Mouse (Mus musculus) limb, embryonic 11.5 days (tissue): ENCODE results near the gene Epha4. TPM values are rescaled to one million over a fixed set of nuclear protein-coding genes. Genes with fewer than 3 reads are reported as not detected.

ENCODE experiments used
- ATAC-seq: fragments of 200-750 bp; cut with Nextera tagmentation; 2 replicates; pipeline ENCODE4 v1.8.0; 2017; ENCODE audit warnings: low read depth; ENCODE audit not compliant: insufficient number of reproducible peaks, low FRiP score, low TSS enrichment
- DNase-seq: peaks from one replicate; pipeline ENCODE4 v3.0.0-alpha.2; 2015; ENCODE audit warnings: low spot score
- H3K27ac ChIP-seq: fragments of 300-500 bp; sonication (generic); replicated peaks from 2 replicates; pipeline ENCODE4 v1.5.1; 2014; ENCODE audit warnings: low read depth, mild to moderate bottlenecking, low read length
- H3K27me3 ChIP-seq: fragments of 300-500 bp; sonication (generic); 2 replicates; pipeline ENCODE4 v1.6.1; 2014; ENCODE audit warnings: mild to moderate bottlenecking, low read length, mixed read lengths; ENCODE audit not compliant: control insufficient read depth, insufficient read depth
- H3K36me3 ChIP-seq: fragments of 300-500 bp; sonication (generic); 2 replicates; pipeline ENCODE4 v1.6.1; 2014; ENCODE audit warnings: mild to moderate bottlenecking, low read length, moderate library complexity, mixed read lengths; ENCODE audit not compliant: control insufficient read depth, insufficient read depth
- H3K4me1 ChIP-seq: fragments of 300-500 bp; sonication (generic); 2 replicates; pipeline ENCODE4 v1.6.1; 2014; ENCODE audit warnings: low read length, mixed read lengths; ENCODE audit not compliant: control insufficient read depth, insufficient read depth
- H3K4me2 ChIP-seq: fragments of 300-500 bp; sonication (generic); 2 replicates; pipeline ENCODE4 v1.6.1; 2014; ENCODE audit warnings: low read depth, mild to moderate bottlenecking, moderate library complexity; ENCODE audit not compliant: severe bottlenecking
- H3K4me3 ChIP-seq: fragments of 300-500 bp; sonication (generic); 2 replicates; pipeline ENCODE4 v1.5.1; 2014; ENCODE audit warnings: low read depth, low read length
- H3K9ac ChIP-seq: fragments of 300-500 bp; sonication (generic); 2 replicates; pipeline ENCODE4 v1.6.1; 2014; ENCODE audit warnings: mild to moderate bottlenecking, low read length
- H3K9me3 ChIP-seq: fragments of 300-500 bp; sonication (generic); 2 replicates; pipeline ENCODE4 v1.6.1; 2016; ENCODE audit warnings: low read length; ENCODE audit not compliant: control insufficient read depth
- WGBS: fragments of 180-500 bp; shearing (Covaris S2); extraction: QIAGEN DNeasy Blood & Tissue Kit; methylation state at CpG from one replicate; pipeline ENCODE4 v1.1.7; 2014; 5-methylcytosine and 5-hydroxymethylcytosine counted together
- polyA plus RNA-seq: library from polyadenylated mRNA; unstranded; fragments of >200 nt; fragmentation: Nextera tagmentation; extraction: Ambion mirVana; gene quantifications from 2 replicates; pipeline ENCODE4 v1.2.1, GENCODE M21; 2014

The Epha4 gene
- polyA plus RNA-seq, 1 experiment from 2014 or later: 41.9 TPM

- no peaks in the 10 kb centered on the region for H3K9me3 ChIP-seq
- H3K27ac ChIP-seq: no peak overlapping the region
- no peak overlapping the region for H3K9ac ChIP-seq
- DNase-seq (no peak), ATAC-seq (no peak)
- H3K36me3 ChIP-seq: no peaks in the 10 kb centered on the region
- 8% methylated on average over 7 of the region's 7 CpGs for WGBS
- H3K27me3 ChIP-seq: no peaks in the 10 kb centered on the region
- no peak overlapping the region for H3K4me2 ChIP-seq
- no peak overlapping the region for H3K4me3 ChIP-seq
- H3K4me1 ChIP-seq: peaks cover 16% of the 10 kb centered on the region
These were observed 19.1 kb downstream of the Epha4 start for GRCm38 (mm10) chr1:77495790-77496158.

- Histone ChIP-seq H3K9me3 (no peaks in the 10 kb centered on the region), H3K27me3 (no peaks in the 10 kb centered on the region), H3K27ac (no peak overlapping the region), H3K9ac (no peak overlapping the region), H3K4me1 (peaks cover 16% of the 10 kb centered on the region), H3K4me3 (no peak overlapping the region), H3K4me2 (no peak overlapping the region), H3K36me3 (no peaks in the 10 kb centered on the region)
- DNase-seq (no peak), ATAC-seq (no peak)
- WGBS: 27% methylated on average over 10 of the region's 10 CpGs
These were observed 19.7 kb downstream of the Epha4 start for GRCm38 (mm10) chr1:77495030-77495789.

- no peak overlapping the region for H3K4me2 ChIP-seq
- no peaks in the 10 kb centered on the region for H3K36me3 ChIP-seq
- peaks cover 16% of the 10 kb centered on the region for H3K4me1 ChIP-seq
- no peak overlapping the region for H3K4me3 ChIP-seq
- no peak overlapping the region for H3K27ac ChIP-seq
- no peaks in the 10 kb centered on the region for H3K9me3 ChIP-seq
- 44% methylated on average over 10 of the region's 10 CpGs for WGBS
- DNase-seq: no peak
- no peak for ATAC-seq
- H3K27me3 ChIP-seq: no peaks in the 10 kb centered on the region
- H3K9ac ChIP-seq: no peak overlapping the region
These were observed 20.9 kb downstream of the Epha4 start for GRCm38 (mm10) chr1:77493841-77494635.

- WGBS: 93% methylated on average over 6 of the region's 6 CpGs
- H3K36me3 ChIP-seq: no peaks in the 10 kb centered on the region
These were observed 24.7 kb downstream of the Epha4 start for GRCm38 (mm10) chr1:77490166-77490565.

GRCm38 (mm10) chr1:77489387-77489786, 25.5 kb downstream of the Epha4 start:
- Histone ChIP-seq H3K4me1 (no peaks in the 10 kb centered on the region), H3K4me3 (no peak overlapping the region), H3K4me2 (no peak overlapping the region), H3K27ac (no peak overlapping the region), H3K36me3 (no peaks in the 10 kb centered on the region), H3K27me3 (no peaks in the 10 kb centered on the region), H3K9ac (no peak overlapping the region), H3K9me3 (no peaks in the 10 kb centered on the region)
- WGBS: 93% methylated on average over 7 of the region's 7 CpGs
- no peak for ATAC-seq
- no peak for DNase-seq

More at GRCm38 (mm10) chr1:77490166-77490565, 24.7 kb downstream of the Epha4 start:
- no peak overlapping the region for H3K9ac ChIP-seq
- no peaks in the 10 kb centered on the region; the same call in 1 of the 2 replicates for H3K4me1 ChIP-seq
- no peaks in the 10 kb centered on the region for H3K9me3 ChIP-seq
- DNase-seq: no peak
- no peaks in the 10 kb centered on the region for H3K27me3 ChIP-seq
- no peak overlapping the region for H3K4me2 ChIP-seq
- H3K27ac ChIP-seq: no peak overlapping the region
- no peak overlapping the region for H3K4me3 ChIP-seq
- no peak for ATAC-seq

GRCm38 (mm10) chr1:77487856-77488462, 26.9 kb downstream of the Epha4 start:
- ATAC-seq: no peak
- Histone ChIP-seq H3K36me3 (no peaks in the 10 kb centered on the region), H3K9me3 (no peaks in the 10 kb centered on the region), H3K27me3 (no peaks in the 10 kb centered on the region), H3K4me3 (no peak overlapping the region), H3K27ac (no peak overlapping the region), H3K9ac (no peak overlapping the region), H3K4me2 (no peak overlapping the region), H3K4me1 (no peaks in the 10 kb centered on the region)
- WGBS: 90% methylated on average over 13 of the region's 13 CpGs
- no peak for DNase-seq

GRCm38 (mm10) chr1:77484766-77485596, 29.9 kb downstream of the Epha4 start:
- no peak overlapping the region for H3K4me3 ChIP-seq
- 89% methylated on average over 6 of the region's 6 CpGs for WGBS
- no peaks in the 10 kb centered on the region for H3K27me3 ChIP-seq
- no peak overlapping the region for H3K27ac ChIP-seq
- no peak overlapping the region for H3K9ac ChIP-seq
- no peaks in the 10 kb centered on the region for H3K9me3 ChIP-seq
- H3K36me3 ChIP-seq: no peaks in the 10 kb centered on the region
- DNase-seq (no peak), ATAC-seq (no peak)
- H3K4me1 ChIP-seq: no peaks in the 10 kb centered on the region
- no peak overlapping the region for H3K4me2 ChIP-seq
